ENCODE assay signal across 8 mouse cellular contexts in the genomic region with DNA sequence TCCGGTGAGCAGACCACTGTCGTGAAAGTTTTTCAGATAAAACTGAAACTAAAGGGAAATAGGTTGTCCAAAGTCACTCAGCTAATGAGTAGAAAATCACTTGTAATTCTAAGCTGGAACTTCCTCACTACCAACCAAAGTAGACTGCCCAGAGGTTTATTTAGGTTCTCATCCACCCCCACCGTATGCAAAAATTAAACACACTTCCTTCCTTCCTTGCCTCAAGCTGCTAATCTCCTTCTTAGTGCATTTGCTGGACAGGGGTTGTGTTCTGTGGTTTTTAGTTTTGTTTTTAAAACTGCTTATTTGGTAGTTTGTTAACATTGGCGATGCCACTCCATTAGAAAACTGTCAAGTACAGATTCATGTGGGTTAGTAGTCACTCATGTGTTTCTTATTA. TPM values are rescaled to one million over a fixed set of nuclear protein-coding genes. Genes with fewer than 3 reads are reported as not detected.
DNase-seq lines count a peak whose midpoint lies in the region; ATAC-seq and TF ChIP-seq lines count a peak whose summit lies in the region.

No protein-coding gene starts in this region.

- peak overlapping the region; percentile 84 for H3K4me2 ChIP-seq in embryonic facial prominence, embryonic 14.5 days (ENCODE audit: low read depth, low read length)
- H3K4me2 ChIP-seq in limb, embryonic 12.5 days = peak overlapping the region; percentile 76

- H3K9me3 ChIP-seq in embryonic facial prominence, embryonic 14.5 days (ENCODE audit: control insufficient read depth, low read length) = no peaks in the 10 kb centered on the region
- H3K9me3 ChIP-seq in limb, embryonic 12.5 days = no peaks in the 10 kb centered on the region

- no peak for ATAC-seq in embryonic facial prominence, embryonic 14.5 days (ENCODE audit: low read depth)
- ATAC-seq in limb, embryonic 12.5 days (ENCODE audit: insufficient number of reproducible peaks, insufficient read depth, low FRiP score, low TSS enrichment, low read depth) = no peak
- ATAC-seq in neutrophil, adult 5-6 weeks (ENCODE audit: extremely low read depth, insufficient number of reproducible peaks, low FRiP score, poor library complexity, severe bottlenecking) = peak; percentile 10; the same call in 1 of the 2 replicates
- no peak for ATAC-seq in inflammation-experienced regulatory T-cells, adult 6 months

- H3K4me3 ChIP-seq in liver, adult 2 months (ENCODE audit: insufficient read depth, low read depth, low read length) = peak overlapping the region; percentile 94
- peak overlapping the region; percentile 96 for H3K4me3 ChIP-seq in embryonic facial prominence, embryonic 14.5 days (ENCODE audit: low read depth, low read length)
- peak overlapping the region; percentile 98 for H3K4me3 ChIP-seq in limb, embryonic 12.5 days (replicated peaks)

- H3K27me3 ChIP-seq in liver, adult 2 months (ENCODE audit: control insufficient read depth, insufficient read depth, low read length) = no peaks in the 10 kb centered on the region
- no peaks in the 10 kb centered on the region for H3K27me3 ChIP-seq in embryonic facial prominence, embryonic 14.5 days (replicated peaks; ENCODE audit: control insufficient read depth, insufficient read depth, low read length)
- H3K27me3 ChIP-seq in limb, embryonic 12.5 days = no peaks in the 10 kb centered on the region

- no peak for DNase-seq in liver, adult 2 months (ENCODE audit: extremely low read depth, low read depth, low spot score)
- DNase-seq in liver = no peak
- DNase-seq in embryonic facial prominence, embryonic 14.5 days (ENCODE audit: low spot score) = no peak
- DNase-seq in gastrocnemius, postnatal 10 days = no peak
- no peak for DNase-seq in thymus, postnatal 10 days (ENCODE audit: low spot score in 2 of 2)

- WGBS in liver, adult 2 months = 34% methylated on average over 4 of the region's 4 CpGs
- WGBS in embryonic facial prominence, embryonic 14.5 days = 46% methylated on average over 4 of the region's 4 CpGs
- WGBS in limb, embryonic 12.5 days = 63% methylated on average over 4 of the region's 4 CpGs

- TF ChIP-seq POLR2A in liver, adult 2 months (IDR thresholded peaks at IDR 0.05; ENCODE audit: extremely low read depth, insufficient read depth, low read length) = no peak

- H3K79me2 ChIP-seq in liver, adult 2 months (ENCODE audit: control insufficient read depth, insufficient read depth, low read length) = no peaks in the 10 kb centered on the region; the same call in 1 of the 2 replicates

- peaks cover 1% of the 10 kb centered on the region; the same call in 1 of the 2 replicates for H3K4me1 ChIP-seq in liver, adult 2 months (ENCODE audit: control insufficient read depth, insufficient read depth, low read length)
- H3K4me1 ChIP-seq in embryonic facial prominence, embryonic 14.5 days (ENCODE audit: control insufficient read depth, insufficient read depth, low read length) = peaks cover 7% of the 10 kb centered on the region; the same call in 1 of the 2 replicates
- H3K4me1 ChIP-seq in limb, embryonic 12.5 days (replicated peaks) = peaks cover 4% of the 10 kb centered on the region; the same call in 1 of the 2 replicates

- H3K9ac ChIP-seq in liver, adult 2 months (ENCODE audit: low read depth, low read length) = peak overlapping the region; percentile 94
- peak overlapping the region; percentile 97 for H3K9ac ChIP-seq in embryonic facial prominence, embryonic 14.5 days (ENCODE audit: low read depth, low read length)
- H3K9ac ChIP-seq in limb, embryonic 12.5 days (replicated peaks) = peak overlapping the region; percentile 96

- TF ChIP-seq CTCF in liver, adult 2 months (IDR thresholded peaks at IDR 0.05; ENCODE audit: low read depth, low read length) = no peak

- peaks cover 31% of the 10 kb centered on the region for H3K36me3 ChIP-seq in liver, adult 2 months (ENCODE audit: control insufficient read depth, insufficient read depth, low read length)
- H3K36me3 ChIP-seq in embryonic facial prominence, embryonic 14.5 days (ENCODE audit: control insufficient read depth, insufficient read depth, low read length) = peaks cover 41% of the 10 kb centered on the region
- H3K36me3 ChIP-seq in limb, embryonic 12.5 days = peaks cover 35% of the 10 kb centered on the region

- no peak overlapping the region for H3K27ac ChIP-seq in liver, adult 2 months (replicated peaks; ENCODE audit: insufficient read depth, low read depth, low read length)
- no peak overlapping the region for H3K27ac ChIP-seq in embryonic facial prominence, embryonic 14.5 days (replicated peaks; ENCODE audit: low read depth, low read length)
- H3K27ac ChIP-seq in limb, embryonic 12.5 days = no peak overlapping the region

RNA-seq across cellular contexts. Expression of gene Mrpl3, which starts 0.8 kb away (rescaled TPM):
- 20.7 and 32.6 TPM in 2 replicates for total RNA-seq in liver, adult 2 months (2014; rRNA removed)
- 20.4 and 31.8 TPM in 2 replicates for polyA plus RNA-seq in liver, adult 2 months (2012; rRNA removed)
- 96.6 and 112 TPM in 2 replicates for polyA plus RNA-seq in embryonic facial prominence, embryonic 14.5 days (2014; fragmentation: Nextera tagmentation; extraction: Ambion mirVana)
- 115 and 118 TPM in 2 replicates for polyA plus RNA-seq in limb, embryonic 12.5 days (2016; fragmentation: Nextera tagmentation; extraction: Ambion mirVana)
- total RNA-seq in neutrophil, adult 5-6 weeks (2017) = 30.0 and 34.1 TPM in 2 replicates
- polyA plus RNA-seq in inflammation-experienced regulatory T-cells, adult 6 months (2017; shearing (Covaris generic)) = 10 to 100 TPM; 25.1 to 28.2 (median 27.8) TPM
- total RNA-seq in gastrocnemius, postnatal 10 days (2021) = 10 to 100 TPM; 91.1 to 95.9 TPM
